Mouse (Mus musculus) thymus, postnatal 0 days (tissue): ENCODE measurements around the gene Ccdc144b. TPM values are rescaled to one million over a fixed set of nuclear protein-coding genes. Genes with fewer than 3 reads are reported as not detected.
A peak's percentile ranks its signal among the peaks of the same experiment; 100 is the strongest.

Experiments
- DNase-seq: peaks from one replicate; pipeline ENCODE4 v3.0.0-alpha.2; 2015; ENCODE audit warnings: low spot score
- polyA plus RNA-seq: library from polyadenylated mRNA; unstranded; fragments of >200 nt; fragmentation: Nextera tagmentation; extraction: Ambion mirVana; gene quantifications from 2 replicates; pipeline ENCODE4 v1.2.1, GENCODE M21; 2015

The Ccdc144b gene
- polyA plus RNA-seq, 1 experiment from 2014 or later: 0.03 TPM

GRCm38 (mm10) chr3:36029993-36030392 is 23.4 kb downstream of the Ccdc144b start:
- DNase-seq: no peak

GRCm38 (mm10) chr3:36025732-36026131 is 27.6 kb downstream of the Ccdc144b start:
- no peak for DNase-seq

GRCm38 (mm10) chr3:36011239-36011638 is 42.1 kb downstream of the Ccdc144b start:
- DNase-seq: no peak

GRCm38 (mm10) chr3:36008411-36009154 is 44.8 kb downstream of the Ccdc144b start:
- DNase-seq: no peak

- no peak for DNase-seq
Measured at GRCm38 (mm10) chr3:36004028-36004895, 49.1 kb downstream of the Ccdc144b start.

GRCm38 (mm10) chr3:36000275-36001239 is 52.8 kb downstream of the Ccdc144b start, which contains the start of gene Mccc1:
Gene Mccc1 (minus strand): TSS chr3:36000678.
- DNase-seq: peak; percentile 95

- no peak for DNase-seq
Measured at GRCm38 (mm10) chr3:35994552-35995531, 58.5 kb downstream of the Ccdc144b start.

- DNase-seq: no peak
Measured at GRCm38 (mm10) chr3:35990715-35991114, 62.6 kb downstream of the Ccdc144b start.

- DNase-seq: no peak
Measured at GRCm38 (mm10) chr3:35988031-35988430, 65.3 kb downstream of the Ccdc144b start.

GRCm38 (mm10) chr3:35986266-35986665 is 67.1 kb downstream of the Ccdc144b start:
- DNase-seq: no peak

GRCm38 (mm10) chr3:35973551-35973950 is 79.8 kb downstream of the Ccdc144b start:
- peak; percentile 59 for DNase-seq

GRCm38 (mm10) chr3:35972985-35973384 is 80.4 kb downstream of the Ccdc144b start:
- peak; percentile 27 for DNase-seq

- no peak for DNase-seq
Measured at GRCm38 (mm10) chr3:35971149-35971548, 82.2 kb downstream of the Ccdc144b start.

- no peak for DNase-seq
Measured at GRCm38 (mm10) chr3:35970441-35970840, 82.9 kb downstream of the Ccdc144b start.

- DNase-seq: no peak
Measured at GRCm38 (mm10) chr3:35967366-35967921, 85.9 kb downstream of the Ccdc144b start.

- DNase-seq: no peak
Measured at GRCm38 (mm10) chr3:35966493-35966892, 86.9 kb downstream of the Ccdc144b start.

GRCm38 (mm10) chr3:35964928-35965327 is 88.4 kb downstream of the Ccdc144b start:
- no peak for DNase-seq

- DNase-seq: no peak
Measured at GRCm38 (mm10) chr3:35963921-35964320, 89.4 kb downstream of the Ccdc144b start.

- no peak for DNase-seq
Measured at GRCm38 (mm10) chr3:35963401-35963800, 89.9 kb downstream of the Ccdc144b start.

- no peak for DNase-seq
Measured at GRCm38 (mm10) chr3:35962967-35963366, 90.4 kb downstream of the Ccdc144b start.
